Mouse (Mus musculus): ENCODE measurements around the gene Zfp655. TPM values are rescaled to one million over a fixed set of nuclear protein-coding genes. Genes with fewer than 3 reads are reported as not detected.
"Not testable (repeated sequence)": the region's sequence is repeated elsewhere in the genome, so short reads cannot be mapped to it uniquely, and the experiment has no call there.

Gene Zfp655
- total and polyA plus RNA-seq, 2 experiments from 2014 or later = 25.7 to 36.2 TPM

DNA sequence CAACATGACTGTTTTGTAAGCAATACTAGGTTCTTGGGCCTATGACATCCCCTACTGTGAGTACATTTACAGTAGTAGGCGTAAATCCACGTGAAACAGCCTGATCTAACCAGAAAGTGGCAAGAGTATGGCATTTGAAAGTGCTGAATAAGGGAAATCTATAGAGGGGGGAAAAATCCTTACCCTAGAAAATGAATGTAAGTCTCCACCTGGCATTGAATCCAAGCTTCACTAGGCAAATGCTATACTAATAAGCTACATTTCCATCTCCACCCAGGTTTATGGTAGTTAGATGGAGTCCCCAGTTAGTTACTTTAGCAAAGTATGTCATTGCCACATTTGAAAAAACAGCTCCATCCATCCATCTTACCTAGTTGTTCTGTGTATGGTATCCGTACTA is 18.0 kb downstream of the Zfp655 start:
- DNase-seq (no peak), ATAC-seq (no peak)
- Histone ChIP-seq H3K4me1 (ENCODE audit: insufficient read depth) (no peaks in the 10 kb centered on the region), H3K27me3 (ENCODE audit: insufficient read depth, low read length) (no peaks in the 10 kb centered on the region), H3K4me2 (ENCODE audit: low read depth) (no peak overlapping the region), H3K9me3 (ENCODE audit: low read length) (no peaks in the 10 kb centered on the region), H3K27ac (ENCODE audit: low read depth, low read length) (no peak overlapping the region), H3K36me3 (ENCODE audit: insufficient read depth) (peaks cover 23% of the 10 kb centered on the region), H3K9ac (no peak overlapping the region), H3K4me3 (ENCODE audit: low read depth, low read length) (no peak overlapping the region)
- WGBS = 93% methylated on average over 3 of the region's 3 CpGs
- TF ChIP-seq CTCF (IDR thresholded peaks at IDR 0.05; ENCODE audit: low read depth) = no peak

DNA sequence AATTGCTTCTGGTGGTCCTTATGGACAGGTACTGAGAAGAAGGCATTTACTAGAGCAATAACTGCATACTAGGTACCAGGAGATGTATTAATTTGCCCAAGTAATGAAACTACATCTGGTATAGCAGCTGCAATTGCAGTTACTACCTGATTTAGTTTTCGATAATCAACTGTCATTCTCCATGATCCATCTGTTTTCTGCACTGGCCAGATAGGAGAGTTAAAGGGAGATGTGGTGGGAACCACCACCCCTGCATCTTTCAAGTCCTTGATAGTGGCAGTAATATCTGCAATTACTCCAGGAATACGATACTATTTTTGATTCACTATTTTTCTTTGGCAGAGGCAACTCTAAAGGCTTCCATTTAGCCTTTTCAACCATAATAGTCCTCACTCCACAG is 42.1 kb downstream of the Zfp655 start:
- not testable (repeated sequence) for H3K36me3 ChIP-seq (ENCODE audit: insufficient read depth); ATAC-seq; H3K9ac ChIP-seq; H3K4me2 ChIP-seq (ENCODE audit: low read depth); H3K9me3 ChIP-seq (ENCODE audit: low read length); H3K4me1 ChIP-seq (ENCODE audit: insufficient read depth); H3K27me3 ChIP-seq (ENCODE audit: insufficient read depth, low read length); H3K4me3 ChIP-seq (ENCODE audit: low read depth, low read length); DNase-seq; H3K27ac ChIP-seq (ENCODE audit: low read depth, low read length)
- WGBS = 86% methylated on average over 2 of the region's 2 CpGs

DNA sequence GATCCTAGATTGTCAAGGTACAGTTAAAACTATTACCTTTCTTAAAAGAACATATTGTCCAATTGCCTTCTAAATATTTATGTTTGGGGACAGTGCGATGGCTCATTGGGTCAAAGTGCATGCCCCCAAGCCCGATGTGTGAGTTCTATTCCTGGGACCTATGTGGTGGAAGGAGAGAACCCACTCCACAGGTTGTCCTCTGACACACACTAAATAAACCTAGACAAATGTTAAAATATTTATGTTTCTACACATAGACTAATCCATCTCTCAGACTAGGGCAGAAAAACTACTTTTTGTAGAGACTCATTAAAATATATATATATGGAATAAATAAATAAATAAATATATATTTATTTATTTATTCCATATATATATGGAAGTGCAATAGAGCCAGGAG is 48.4 kb downstream of the Zfp655 start:
- peak; percentile 1; the same call in 1 of the 2 replicates for ATAC-seq
- Histone ChIP-seq H3K27me3 (ENCODE audit: insufficient read depth, low read length) (no peaks in the 10 kb centered on the region), H3K4me3 (ENCODE audit: low read depth, low read length) (peak overlapping the region; percentile 66), H3K4me1 (ENCODE audit: insufficient read depth) (0 out of 2 replicates have a peak, but pooled peaks cover 8% of the 10 kb centered on the region), H3K36me3 (ENCODE audit: insufficient read depth) (peaks cover 15% of the 10 kb centered on the region), H3K9ac (no peak overlapping the region), H3K27ac (ENCODE audit: low read depth, low read length) (no peak overlapping the region), H3K4me2 (ENCODE audit: low read depth) (peak overlapping the region; percentile 74), H3K9me3 (ENCODE audit: low read length) (no peaks in the 10 kb centered on the region)
- TF ChIP-seq CTCF (IDR thresholded peaks at IDR 0.05; ENCODE audit: low read depth) = no peak
- DNase-seq = no peak
- WGBS = 94% methylated on average over 2 of the region's 2 CpGs

DNA sequence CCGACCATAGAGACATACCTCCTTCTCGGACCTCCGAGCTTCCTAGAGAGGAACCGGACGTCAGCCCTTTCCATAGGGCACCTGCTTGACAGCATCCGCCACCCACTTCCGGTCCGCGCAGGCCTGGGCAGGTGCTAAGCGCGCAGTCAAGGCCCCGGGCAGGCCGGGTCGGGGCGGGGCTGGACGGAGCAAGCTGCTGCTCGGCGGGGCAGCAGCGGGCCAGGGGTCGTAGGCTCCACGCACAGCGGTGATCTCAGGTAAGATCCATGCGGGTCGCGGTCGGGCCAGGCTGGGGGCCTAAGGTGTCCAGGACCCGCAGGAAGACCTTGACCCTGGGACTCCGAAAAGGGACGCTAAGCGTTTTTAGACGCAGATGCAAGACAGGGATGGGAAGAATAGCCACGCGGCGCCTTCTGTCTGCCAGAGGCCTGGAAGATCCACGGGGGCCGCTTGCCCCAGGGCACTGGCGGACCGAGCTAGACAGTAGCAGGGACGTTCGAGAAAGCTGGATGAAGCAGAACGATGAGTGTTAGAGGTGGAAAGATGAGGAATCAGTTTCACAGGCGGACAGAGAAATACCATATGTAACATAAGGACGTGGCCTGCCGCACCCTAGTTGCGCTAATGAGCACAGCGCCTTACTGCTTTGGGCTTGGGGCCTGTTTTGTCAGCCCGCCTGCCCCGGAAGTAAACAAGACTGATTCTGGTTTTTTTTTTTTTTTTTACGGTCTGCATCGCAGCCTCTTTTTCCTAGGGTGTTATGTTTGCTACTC is 49.0 kb downstream of the Zfp655 start, which contains the start of gene Zscan25:
Gene Zscan25, plus strand, starts transcription at position 130 of the 773 bp plus-strand sequence.
- H3K4me2 ChIP-seq (ENCODE audit: low read depth) = peak within 1 kb of the TSS; percentile 74
- H3K36me3 ChIP-seq (ENCODE audit: insufficient read depth) = peaks cover 19% of the 10 kb centered on the region
- no peaks in the 10 kb centered on the region for H3K27me3 ChIP-seq (ENCODE audit: insufficient read depth, low read length)
- peak within 1 kb of the TSS; percentile 66 for H3K4me3 ChIP-seq (ENCODE audit: low read depth, low read length)
- peak within 1 kb of the TSS; percentile 80 for H3K27ac ChIP-seq (ENCODE audit: low read depth, low read length)
- no peak for TF ChIP-seq CTCF (IDR thresholded peaks at IDR 0.05; ENCODE audit: low read depth)
- H3K9me3 ChIP-seq (ENCODE audit: low read length) = no peaks in the 10 kb centered on the region
- H3K4me1 ChIP-seq (ENCODE audit: insufficient read depth) = 0 out of 2 replicates have a peak, but pooled peaks cover 8% of the 10 kb centered on the region
- H3K9ac ChIP-seq = peak within 1 kb of the TSS; percentile 85
- WGBS = under 1% methylated on average over 50 of the region's 50 CpGs
- DNase-seq (peak; percentile 92), ATAC-seq (peak; percentile 99)

DNA sequence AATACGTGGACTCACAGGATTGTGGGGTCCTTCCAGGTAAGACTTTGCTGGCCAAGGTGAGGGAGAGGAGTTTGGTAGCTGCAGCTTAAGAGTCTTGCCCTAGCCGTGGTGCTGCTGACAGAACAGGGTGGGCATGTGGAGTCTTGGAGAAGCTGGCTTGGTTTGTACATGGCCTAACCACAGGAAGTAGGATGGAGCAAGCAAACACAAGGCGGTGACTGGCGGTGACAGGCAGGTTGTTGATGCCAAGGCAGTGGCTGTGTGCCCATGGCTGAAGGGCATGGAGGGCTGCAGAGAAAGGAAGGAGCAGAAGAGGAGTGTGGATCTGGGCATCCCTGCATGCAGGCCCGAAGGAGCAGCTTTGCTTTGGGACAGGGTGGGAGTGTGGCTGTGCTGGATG is 56.9 kb downstream of the Zfp655 start:
- DNase-seq = no peak

DNA sequence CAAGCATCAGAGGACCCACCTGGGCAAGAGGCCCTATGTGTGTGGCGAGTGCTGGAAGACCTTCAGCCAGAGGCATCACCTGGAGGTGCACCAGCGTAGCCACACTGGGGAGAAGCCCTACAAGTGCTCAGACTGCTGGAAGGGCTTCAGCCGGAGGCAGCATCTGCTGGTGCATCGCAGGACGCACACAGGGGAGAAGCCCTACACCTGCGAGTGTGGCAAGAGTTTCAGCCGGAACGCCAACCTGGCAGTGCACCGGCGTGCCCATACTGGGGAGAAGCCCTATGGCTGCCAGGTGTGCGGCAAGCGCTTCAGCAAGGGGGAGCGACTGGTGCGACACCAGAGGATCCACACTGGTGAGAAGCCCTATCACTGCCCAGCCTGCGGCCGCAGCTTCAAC is 59.2 kb downstream of the Zfp655 start:
- no peak for TF ChIP-seq CTCF (IDR thresholded peaks at IDR 0.05; ENCODE audit: low read depth)
- Histone ChIP-seq H3K36me3 (ENCODE audit: insufficient read depth) (peaks cover 69% of the 10 kb centered on the region), H3K4me3 (ENCODE audit: low read depth, low read length) (no peak overlapping the region), H3K9me3 (ENCODE audit: low read length) (no peaks in the 10 kb centered on the region), H3K4me2 (ENCODE audit: low read depth) (no peak overlapping the region), H3K9ac (no peak overlapping the region), H3K27me3 (ENCODE audit: insufficient read depth, low read length) (no peaks in the 10 kb centered on the region), H3K4me1 (ENCODE audit: insufficient read depth) (no peaks in the 10 kb centered on the region), H3K27ac (ENCODE audit: low read depth, low read length) (no peak overlapping the region)
- no peak for DNase-seq
- 97% methylated on average over 16 of the region's 16 CpGs for WGBS
- ATAC-seq = no peak

More for the DNA sequence above, 56.9 kb downstream of the Zfp655 start:
- H3K9ac ChIP-seq = no peak overlapping the region
- ATAC-seq = no peak
- no peak overlapping the region for H3K4me2 ChIP-seq (ENCODE audit: low read depth)
- H3K9me3 ChIP-seq (ENCODE audit: low read length) = no peaks in the 10 kb centered on the region
- no peak overlapping the region for H3K27ac ChIP-seq (ENCODE audit: low read depth, low read length)
- H3K36me3 ChIP-seq (ENCODE audit: insufficient read depth) = peaks cover 87% of the 10 kb centered on the region
- no peak overlapping the region for H3K4me3 ChIP-seq (ENCODE audit: low read depth, low read length)
- WGBS = 93% methylated on average over 5 of the region's 5 CpGs
- no peaks in the 10 kb centered on the region for H3K4me1 ChIP-seq (ENCODE audit: insufficient read depth)
- TF ChIP-seq CTCF (IDR thresholded peaks at IDR 0.05; ENCODE audit: low read depth) = no peak
- H3K27me3 ChIP-seq (ENCODE audit: insufficient read depth, low read length) = no peaks in the 10 kb centered on the region

DNA sequence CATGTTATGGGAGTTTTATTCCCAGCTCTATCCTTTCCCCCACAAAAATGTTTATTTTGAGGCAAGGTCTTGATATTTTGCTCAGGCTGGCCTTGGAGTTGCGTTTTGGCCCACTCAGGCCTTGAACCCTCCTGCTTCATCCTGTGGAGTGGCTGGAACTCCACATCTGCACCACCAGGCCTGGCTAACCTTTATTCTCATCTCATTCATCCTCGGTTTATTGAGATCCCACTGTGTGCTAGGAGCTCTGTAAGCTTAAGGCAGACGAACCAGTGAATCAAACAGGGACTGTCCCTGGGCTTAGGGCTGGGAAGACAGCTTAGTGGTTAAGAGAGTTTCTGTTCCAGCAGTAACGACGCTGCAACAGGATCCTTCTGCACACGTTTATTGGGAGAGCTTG is 60.9 kb downstream of the Zfp655 start:
- TF ChIP-seq CTCF (IDR thresholded peaks at IDR 0.05; ENCODE audit: low read depth) = no peak
- peaks cover 56% of the 10 kb centered on the region for H3K36me3 ChIP-seq (ENCODE audit: insufficient read depth)
- 95% methylated on average over 6 of the region's 6 CpGs for WGBS

More for the DNA sequence above, 60.9 kb downstream of the Zfp655 start:
- Histone ChIP-seq H3K4me2 (ENCODE audit: low read depth) (no peak overlapping the region), H3K9ac (no peak overlapping the region), H3K27me3 (ENCODE audit: insufficient read depth, low read length) (no peaks in the 10 kb centered on the region), H3K4me1 (ENCODE audit: insufficient read depth) (no peaks in the 10 kb centered on the region), H3K27ac (ENCODE audit: low read depth, low read length) (no peak overlapping the region), H3K9me3 (ENCODE audit: low read length) (no peaks in the 10 kb centered on the region), H3K4me3 (ENCODE audit: low read depth, low read length) (no peak overlapping the region)
- no peak for ATAC-seq
- DNase-seq = no peak

Other genes starting within 250 kb of the Zfp655 start
- gene Gm4871, start 199.0 kb upstream of the Zfp655 start, total RNA-seq (2014; rRNA removed) = not detected in 2 replicates
- not detected in 2 replicates for gene Gm4871, start 199.0 kb upstream of the Zfp655 start, polyA plus RNA-seq (2015; fragmentation: Nextera tagmentation; extraction: Ambion mirVana)
- gene 1700018F24Rik, start 188.7 kb upstream of the Zfp655 start, total RNA-seq (2014; rRNA removed) = not detected in 2 replicates
- gene 1700018F24Rik, start 188.7 kb upstream of the Zfp655 start, polyA plus RNA-seq (2015; fragmentation: Nextera tagmentation; extraction: Ambion mirVana) = not detected in 2 replicates
- gene Arpc1a, start 147.9 kb upstream of the Zfp655 start, total RNA-seq (2014; rRNA removed) = 146 and 156 TPM in 2 replicates
- 246 and 273 TPM in 2 replicates for gene Arpc1a, start 147.9 kb upstream of the Zfp655 start, polyA plus RNA-seq (2015; fragmentation: Nextera tagmentation; extraction: Ambion mirVana)
- gene Kpna7, start 147.7 kb upstream of the Zfp655 start, total RNA-seq (2014; rRNA removed) = 0.46 TPM in 1 of 2 replicates, not detected in the other
- not detected in 2 replicates for gene Kpna7, start 147.7 kb upstream of the Zfp655 start, polyA plus RNA-seq (2015; fragmentation: Nextera tagmentation; extraction: Ambion mirVana)
- gene Arpc1b, start 117.5 kb upstream of the Zfp655 start, total RNA-seq (2014; rRNA removed) = 28.6 and 34.2 TPM in 2 replicates
- 59.9 and 67.1 TPM in 2 replicates for gene Arpc1b, start 117.5 kb upstream of the Zfp655 start, polyA plus RNA-seq (2015; fragmentation: Nextera tagmentation; extraction: Ambion mirVana)
- gene Pdap1, start 91.5 kb upstream of the Zfp655 start, total RNA-seq (2014; rRNA removed) = 65.9 and 66.4 TPM in 2 replicates
- 135 and 140 TPM in 2 replicates for gene Pdap1, start 91.5 kb upstream of the Zfp655 start, polyA plus RNA-seq (2015; fragmentation: Nextera tagmentation; extraction: Ambion mirVana)
- 127 and 138 TPM in 2 replicates for gene Bud31, start 91.4 kb upstream of the Zfp655 start, total RNA-seq (2014; rRNA removed)
- 166 and 206 TPM in 2 replicates for gene Bud31, start 91.4 kb upstream of the Zfp655 start, polyA plus RNA-seq (2015; fragmentation: Nextera tagmentation; extraction: Ambion mirVana)
- 30.1 and 32.6 TPM in 2 replicates for gene Ptcd1, start 64.6 kb upstream of the Zfp655 start, total RNA-seq (2014; rRNA removed)
- 20.4 and 21.7 TPM in 2 replicates for gene Ptcd1, start 64.6 kb upstream of the Zfp655 start, polyA plus RNA-seq (2015; fragmentation: Nextera tagmentation; extraction: Ambion mirVana)
- gene Cpsf4, start 64.5 kb upstream of the Zfp655 start, total RNA-seq (2014; rRNA removed) = 47.9 and 52.7 TPM in 2 replicates
- gene Cpsf4, start 64.5 kb upstream of the Zfp655 start, polyA plus RNA-seq (2015; fragmentation: Nextera tagmentation; extraction: Ambion mirVana) = 38.1 and 39.2 TPM in 2 replicates
- gene Atp5j2, start 39.7 kb upstream of the Zfp655 start, total RNA-seq (2014; rRNA removed) = 139 and 295 TPM in 2 replicates
- 570 and 702 TPM in 2 replicates for gene Atp5j2, start 39.7 kb upstream of the Zfp655 start, polyA plus RNA-seq (2015; fragmentation: Nextera tagmentation; extraction: Ambion mirVana)
- gene Zkscan14, start 29.8 kb upstream of the Zfp655 start, total RNA-seq (2014; rRNA removed) = 15.6 and 16.0 TPM in 2 replicates
- 11.7 TPM in 2 replicates for gene Zkscan14, start 29.8 kb upstream of the Zfp655 start, polyA plus RNA-seq (2015; fragmentation: Nextera tagmentation; extraction: Ambion mirVana)
- gene Zkscan5, start 27.2 kb upstream of the Zfp655 start, total RNA-seq (2014; rRNA removed) = 16.2 and 18.6 TPM in 2 replicates
- 11.3 and 12.2 TPM in 2 replicates for gene Zkscan5, start 27.2 kb upstream of the Zfp655 start, polyA plus RNA-seq (2015; fragmentation: Nextera tagmentation; extraction: Ambion mirVana)
- 20.9 and 27.4 TPM in 2 replicates for gene Zscan25, start 48.8 kb downstream of the Zfp655 start, total RNA-seq (2014; rRNA removed)
- 0.48 and 0.65 TPM in 2 replicates for gene Zscan25, start 48.8 kb downstream of the Zfp655 start, polyA plus RNA-seq (2015; fragmentation: Nextera tagmentation; extraction: Ambion mirVana)
- gene Cyp3a57, start 113.6 kb downstream of the Zfp655 start, total RNA-seq (2014; rRNA removed) = not detected in 2 replicates
- gene Cyp3a57, start 113.6 kb downstream of the Zfp655 start, polyA plus RNA-seq (2015; fragmentation: Nextera tagmentation; extraction: Ambion mirVana) = not detected in 2 replicates
- not detected in 2 replicates for gene Cyp3a16, start 238.0 kb downstream of the Zfp655 start, total RNA-seq (2014; rRNA removed)
- not detected in 2 replicates for gene Cyp3a16, start 238.0 kb downstream of the Zfp655 start, polyA plus RNA-seq (2015; fragmentation: Nextera tagmentation; extraction: Ambion mirVana)